Mouse (Mus musculus): ENCODE measurements around the gene Iqcj.

GRCm38 (mm10) chr3:68045475-68046416 is 153.7 kb downstream of the Iqcj start:
- TF ChIP-seq CTCF (IDR thresholded peaks at IDR 0.05; ENCODE audit: borderline replicate concordance, insufficient read depth, low read length): peak; percentile 52; the same call in 1 of the 2 replicates
- TF ChIP-seq POLR2A (IDR thresholded peaks at IDR 0.05; ENCODE audit: low read depth, low read length): no peak
